Mouse (Mus musculus) myocyte (in vitro differentiated cells): ENCODE measurements around the gene Krt8.

ENCODE experiments used
- CEBPB ChIP-seq: IDR thresholded peaks from 2 replicates; pipeline ENCODE4 v1.6.1; 2011; ENCODE audit warnings: mild to moderate bottlenecking, moderate library complexity; ENCODE audit not compliant: poor library complexity, insufficient read depth, severe bottlenecking
- E2F4 ChIP-seq: IDR thresholded peaks from one replicate; pipeline ENCODE4 v1.6.1; 2011; ENCODE audit warnings: mild to moderate bottlenecking, control low read depth, moderate library complexity; ENCODE audit not compliant: insufficient read depth
- MAX ChIP-seq: IDR thresholded peaks from one replicate; pipeline ENCODE4 v1.6.1; 2011; ENCODE audit warnings: low read depth, mild to moderate bottlenecking, control low read depth
- MYOD1 ChIP-seq, 3 experiments: IDR thresholded peaks; one replicate each; pipeline ENCODE4 v1.6.1; 2011; ENCODE audit warnings: control low read depth in 2 of 3, low read depth in 2 of 3, mild to moderate bottlenecking in 2 of 3, moderate library complexity in 1 of 3; ENCODE audit not compliant: insufficient read length in 2 of 3, control insufficient read depth in 1 of 3
- MYOG ChIP-seq, 3 experiments: IDR thresholded peaks; one replicate each; pipeline ENCODE4 v1.6.1; 2011; ENCODE audit warnings: control low read depth in 2 of 3, low read depth in 2 of 3, mild to moderate bottlenecking in 2 of 3; ENCODE audit not compliant: insufficient read length in 2 of 3, control insufficient read depth in 1 of 3, insufficient read depth in 1 of 3
- POLR2A ChIP-seq: IDR thresholded peaks from one replicate; pipeline ENCODE4 v1.6.1; 2011; ENCODE audit warnings: low read depth, mild to moderate bottlenecking, control low read depth, moderate library complexity; ENCODE audit not compliant: insufficient read length
- USF1 ChIP-seq: IDR thresholded peaks from one replicate; pipeline ENCODE4 v1.6.1; 2011; ENCODE audit warnings: low read depth, mild to moderate bottlenecking, control low read depth, moderate library complexity

- TF ChIP-seq MAX (no peak), POLR2A (no peak), CEBPB (no peak), MYOD1 (IDR thresholded peaks at IDR 0.05; ENCODE audit: control insufficient read depth in 1 of 3, insufficient read length in 2 of 3, low read depth in 2 of 3) (peak in 2 of 3 experiments; percentile 57 to 83), MYOG (IDR thresholded peaks at IDR 0.05; ENCODE audit: control insufficient read depth in 1 of 3, insufficient read depth in 1 of 3, insufficient read length in 2 of 3, low read depth in 2 of 3) (no peak), USF1 (peak; percentile 68), E2F4 (no peak)
These were observed 30.1 kb upstream of the Krt8 start for GRCm38 (mm10) chr15:102034121-102035053.
